Mouse (Mus musculus) gastrocnemius, postnatal 10 days (tissue): ENCODE results near the gene Gm6812. TPM values are rescaled to one million over a fixed set of nuclear protein-coding genes. Genes with fewer than 3 reads are reported as not detected.
"Not testable (repeated sequence)": the region's sequence is repeated elsewhere in the genome, so short reads cannot be mapped to it uniquely, and the experiment has no call there.

ENCODE experiments used
- DNase-seq: peaks from one replicate; pipeline ENCODE4 v3.0.0; 2021; ENCODE audit warnings: mixed read lengths
- long read RNA-seq, 2 experiments: library from polyadenylated mRNA; stranded (forward); transcript quantifications; one replicate each; pipeline ENCODE4 v2.0.0; 2021
- total RNA-seq, 2 experiments: library from RNA; stranded (reverse); gene quantifications; 2 replicates each; pipeline ENCODE4 v1.2.3; 2021

The Gm6812 gene
- not detected for total RNA-seq
- long read RNA-seq, experiment 1, result 0 reads
- long read RNA-seq, experiment 2, result 0 reads

DNA sequence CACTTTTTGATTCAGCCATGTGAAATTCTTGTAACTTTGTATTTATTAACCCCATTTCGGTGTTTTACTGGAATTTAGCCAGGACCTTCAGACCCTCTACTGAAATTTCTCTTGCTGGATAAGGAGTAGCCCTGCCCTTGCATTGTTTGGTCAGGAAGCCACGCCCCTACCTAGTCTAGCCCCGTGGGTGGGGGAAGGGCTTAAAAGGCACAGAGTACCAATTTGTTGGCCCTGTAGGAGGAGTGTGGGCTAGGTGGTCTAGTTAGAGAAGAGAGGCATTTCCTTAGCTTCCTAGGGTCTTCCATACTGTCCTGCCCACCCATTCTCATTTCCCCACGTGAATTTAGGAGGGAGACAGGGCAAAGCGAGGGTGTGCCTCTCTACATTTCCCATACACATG, at the start of gene Gm6812:
Gm6812 (minus strand) TSS at position 101 of the 400 bp plus-strand sequence.
- not testable (repeated sequence) for DNase-seq

DNA sequence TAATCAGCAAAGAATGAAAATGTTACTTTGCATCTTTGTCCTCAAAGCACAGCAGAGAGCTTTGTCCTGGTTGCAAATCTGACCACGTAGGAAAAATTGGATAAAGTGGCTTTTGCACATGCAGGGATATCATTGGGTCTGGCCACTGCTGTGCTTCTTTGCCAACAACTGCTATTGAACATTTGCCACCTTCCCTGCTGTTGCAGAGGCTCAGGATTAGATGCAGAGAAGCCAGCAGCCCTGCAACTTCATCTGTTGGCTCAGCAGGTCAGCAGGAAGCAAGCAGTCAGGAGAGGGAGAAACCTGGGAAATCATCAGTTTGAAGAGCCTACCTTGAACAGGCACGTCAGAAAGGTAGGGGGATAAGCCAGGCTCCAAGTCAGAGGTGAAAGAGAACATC, 27.7 kb downstream of the Gm6812 start:
- no peak for DNase-seq

Other genes starting within 250 kb of the Gm6812 start
- gene Fmr1, start 214.5 kb downstream of the Gm6812 start, total RNA-seq, result 10 to 100 TPM; 18.5 to 24.5 TPM
- gene Fmr1nb, start 131.2 kb downstream of the Gm6812 start, total RNA-seq, result not detected
- 1 to 10 TPM; 3.8 to 3.9 TPM for gene Gm14698, start 72.0 kb downstream of the Gm6812 start, total RNA-seq